Mouse (Mus musculus) natural killer cell, adult 2 months (primary cell): ENCODE results near the gene Mrps18b.
"Not testable (repeated sequence)": the region's sequence is repeated elsewhere in the genome, so short reads cannot be mapped to it uniquely, and the experiment has no call there.

Experiments
- DNase-seq, 2 experiments: peaks; one replicate each; pipeline ENCODE4 v3.0.0; 2022; ENCODE audit warnings: low spot score in 2 of 2

The Mrps18b gene

DNA sequence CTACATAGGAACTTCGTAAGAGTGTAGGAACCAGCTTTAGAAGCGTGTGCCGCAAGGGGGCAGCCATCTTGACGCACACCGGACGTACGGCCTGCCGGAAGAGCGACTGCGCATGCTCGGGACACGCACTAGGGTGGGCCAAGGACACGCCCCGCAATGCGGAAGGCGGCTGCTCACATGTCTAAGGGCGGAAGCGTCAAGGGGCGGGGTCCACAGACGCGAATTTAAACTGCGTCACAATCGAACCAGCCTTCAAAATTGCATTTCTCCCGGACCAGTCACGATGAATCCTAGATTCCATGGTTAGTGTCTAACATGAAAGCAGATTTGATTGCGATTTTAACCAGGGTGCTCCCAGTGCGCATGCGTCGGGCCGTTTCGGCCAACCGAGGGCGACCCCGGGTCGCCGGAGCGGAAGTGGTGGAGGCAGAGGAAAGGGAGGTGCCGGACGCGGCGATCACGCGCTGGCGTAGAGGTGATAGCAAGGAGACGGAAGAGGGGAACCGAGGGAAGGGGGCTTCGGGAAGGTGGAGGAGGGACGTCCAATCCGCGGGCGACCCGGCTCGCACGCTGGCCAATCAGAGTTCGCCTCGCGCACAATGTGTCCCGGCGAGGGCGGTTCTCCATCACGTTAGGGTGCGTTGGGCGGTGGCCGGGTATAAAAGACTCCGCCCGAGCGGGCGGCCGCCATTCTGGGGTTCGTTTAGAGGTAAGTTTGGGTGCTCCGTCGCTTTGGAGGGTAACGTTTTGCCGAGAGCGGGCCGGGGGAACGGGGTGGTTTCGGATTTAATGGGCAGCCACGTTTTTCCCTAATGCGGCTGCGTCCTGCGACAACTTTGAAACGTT lies at the start of gene Mrps18b, which contains the start of gene Ppp1r10:
TSS of gene Mrps18b (minus strand) at position 93 of the 846 bp plus-strand sequence.
TSS of gene Ppp1r10 (plus strand) at position 138 of the 846 bp plus-strand sequence.
- DNase-seq = peak; percentile 99

DNA sequence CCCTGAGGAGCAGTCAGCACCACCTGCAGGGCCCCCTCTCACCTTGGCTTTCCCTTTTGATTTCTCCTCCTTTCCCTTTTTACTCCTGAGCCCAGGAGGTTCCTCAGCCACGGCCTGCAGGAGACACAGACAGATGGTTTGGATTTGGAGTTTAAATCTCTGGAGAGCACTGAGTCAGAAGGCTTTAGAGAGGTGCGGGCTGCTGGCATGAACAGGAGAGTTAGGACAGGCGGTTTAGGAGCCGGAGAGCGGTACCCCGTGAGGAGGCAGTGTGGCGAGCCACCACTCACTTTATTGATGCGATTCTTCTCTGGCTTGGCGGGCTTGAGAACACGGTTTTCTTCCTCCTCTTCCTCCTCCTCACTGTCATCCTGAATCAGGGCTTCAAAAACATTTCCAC lies 47.1 kb upstream of the Mrps18b start:
- no peak for DNase-seq

DNA sequence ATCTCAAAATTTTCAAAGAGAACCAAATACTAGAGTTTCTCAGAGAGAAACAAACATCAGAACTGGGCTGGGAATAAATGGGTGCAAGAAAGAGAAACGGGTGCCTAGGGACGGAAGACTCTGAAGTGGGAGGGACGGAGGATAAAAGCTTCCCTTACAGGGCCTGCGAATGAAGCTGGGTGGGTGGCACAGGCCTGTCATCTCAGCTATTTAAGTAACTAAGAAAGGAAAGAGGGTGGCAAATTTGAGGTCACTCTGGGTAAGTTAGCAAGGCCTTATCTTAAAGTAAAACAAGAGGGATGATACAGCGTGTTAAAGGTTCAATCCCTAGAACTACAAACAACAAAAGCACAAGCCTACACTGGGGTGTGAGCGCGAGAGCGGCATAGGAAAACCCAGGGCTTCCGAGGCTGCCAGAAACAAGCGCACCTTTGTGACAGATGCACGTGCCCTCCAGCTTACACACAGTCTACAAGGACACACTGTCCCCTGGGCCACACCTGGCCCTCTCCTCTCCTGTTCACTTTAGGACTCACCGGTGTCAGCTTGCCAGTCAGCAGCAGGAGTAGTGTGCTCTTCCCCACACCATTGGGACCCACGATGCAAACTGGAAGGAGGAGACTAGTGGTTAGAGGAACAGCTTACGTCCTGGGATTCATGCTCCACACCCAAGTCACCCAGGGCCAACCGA lies 42.5 kb upstream of the Mrps18b start:
- no peak for DNase-seq

DNA sequence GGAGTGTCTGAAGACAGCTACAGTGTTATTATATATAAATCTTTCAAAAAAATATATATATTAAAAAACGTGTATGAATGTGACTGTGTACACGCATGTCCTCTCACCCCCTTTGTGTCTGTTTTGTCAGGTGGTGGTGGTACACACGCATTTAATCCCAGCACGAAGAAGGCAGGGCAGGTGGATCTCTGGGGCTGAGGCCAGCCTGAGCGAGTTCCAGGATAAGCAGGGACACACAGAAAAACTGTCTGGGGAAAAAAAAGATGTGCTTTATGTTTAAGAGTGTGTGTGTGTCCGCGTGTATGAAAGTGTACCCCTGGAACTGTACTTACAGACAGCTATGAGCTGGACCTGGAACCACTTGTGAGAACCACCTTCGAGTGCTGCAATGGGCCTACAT lies 38.5 kb upstream of the Mrps18b start:
- no peak for DNase-seq

DNA sequence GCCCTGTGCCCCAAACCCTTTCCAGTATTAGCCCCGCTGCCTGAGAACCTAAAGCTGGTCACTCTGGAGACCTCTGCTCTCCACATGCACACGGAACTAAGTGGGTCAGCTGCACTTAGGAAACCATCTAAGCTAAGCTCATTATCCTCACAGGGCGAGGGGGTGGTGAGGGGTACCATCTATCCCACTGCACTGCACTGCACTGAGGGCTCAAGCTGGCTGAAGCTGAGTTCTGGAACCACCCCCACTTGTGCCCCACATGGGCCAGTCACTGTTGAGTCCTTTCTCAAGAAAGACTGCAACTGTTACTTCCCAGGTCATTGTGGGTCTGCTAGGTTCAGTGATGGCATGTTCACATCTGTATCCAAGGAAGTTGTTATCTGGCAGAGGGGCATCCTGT lies 36.4 kb upstream of the Mrps18b start:
- DNase-seq = not testable (repeated sequence)

DNA sequence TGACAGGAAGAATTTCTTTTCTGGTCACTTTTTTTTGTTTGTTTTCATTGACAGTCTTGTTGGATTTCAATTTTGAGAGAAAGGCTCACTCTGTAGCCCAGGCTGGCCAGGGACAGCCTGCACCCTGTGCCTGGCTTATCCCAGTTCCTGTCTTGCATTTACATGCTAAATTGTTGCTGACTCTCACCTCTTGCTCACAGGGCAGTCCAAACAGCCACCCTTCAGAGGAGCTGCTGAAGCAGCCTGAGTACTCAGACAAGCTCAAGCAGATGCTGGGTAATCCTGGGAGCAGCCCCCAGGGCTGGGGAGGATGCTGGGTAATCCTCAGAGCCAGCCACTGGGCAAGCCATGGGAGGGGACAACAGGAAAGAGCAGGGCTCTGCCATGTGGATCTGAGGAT lies 34.8 kb upstream of the Mrps18b start:
- not testable (repeated sequence) for DNase-seq

DNA sequence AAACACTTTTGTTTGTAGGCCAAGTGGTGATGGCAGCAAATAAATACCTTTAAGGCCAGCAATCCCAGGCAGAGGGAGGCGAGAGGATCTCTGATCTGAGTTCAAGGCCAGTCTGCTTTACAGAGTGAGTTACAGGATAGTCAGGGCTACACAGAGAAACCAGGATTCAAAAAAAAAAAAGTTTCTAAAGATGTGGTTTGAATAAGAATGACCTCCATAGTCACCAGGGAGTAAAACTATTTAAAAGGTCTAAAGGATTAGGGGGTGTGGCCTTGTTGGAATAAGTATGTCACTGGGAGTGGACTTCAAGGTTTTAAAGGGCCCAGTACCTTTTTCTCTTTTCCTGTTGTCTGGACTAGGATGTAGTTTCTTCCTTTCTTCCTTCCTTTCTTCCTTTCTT lies 23.8 kb upstream of the Mrps18b start:
- DNase-seq = no peak

DNA sequence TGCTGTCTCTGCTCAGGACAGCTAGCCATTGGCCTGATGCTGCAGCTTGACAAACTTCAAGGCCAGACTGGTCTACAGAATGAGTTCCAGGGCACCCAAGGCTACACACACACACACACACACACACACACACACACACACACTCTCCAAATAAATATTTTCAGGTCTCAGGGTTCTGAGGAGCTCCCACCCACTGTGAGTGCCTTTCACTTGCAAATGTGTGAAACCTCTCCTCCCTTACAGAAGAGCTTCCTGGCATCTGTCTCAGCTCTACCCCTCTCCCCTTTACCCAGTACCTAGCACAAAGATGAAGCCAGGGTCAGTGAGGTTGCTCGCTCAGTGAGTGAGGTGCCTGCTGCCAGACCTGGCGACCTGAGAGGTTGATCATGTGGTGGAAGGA lies 22.9 kb upstream of the Mrps18b start:
- no peak for DNase-seq

DNA sequence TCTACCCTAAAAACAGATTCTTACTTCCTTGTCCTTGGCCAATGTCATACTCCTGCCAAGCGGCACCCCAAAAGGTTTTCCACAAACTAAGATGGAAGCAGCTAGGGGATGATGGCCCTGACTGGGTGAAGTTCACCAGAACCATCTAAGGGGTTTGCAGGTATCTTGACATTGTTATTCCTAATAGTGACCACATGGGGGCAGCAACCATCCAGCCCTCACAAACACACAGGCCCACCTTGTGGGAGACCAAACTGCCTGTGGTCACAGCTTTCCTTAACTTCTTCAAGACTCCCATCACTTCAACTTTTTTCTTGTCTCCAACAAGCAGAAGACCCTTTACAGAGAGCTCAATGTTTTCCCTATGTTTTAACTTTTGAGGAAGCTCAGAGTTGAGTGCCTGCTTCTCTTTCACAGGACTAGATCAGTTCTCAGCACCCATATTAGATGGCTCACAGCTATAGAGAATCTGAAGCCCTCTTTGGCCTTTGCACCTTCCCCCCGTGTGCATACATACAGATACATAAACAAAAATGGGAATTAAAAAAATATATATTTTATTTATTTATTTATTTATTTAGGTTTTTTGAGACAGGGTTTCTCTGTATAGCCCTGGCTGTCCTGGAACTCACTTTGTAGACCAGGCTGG lies 21.6 kb upstream of the Mrps18b start:
- peak; percentile 44 to 58 for DNase-seq

DNA sequence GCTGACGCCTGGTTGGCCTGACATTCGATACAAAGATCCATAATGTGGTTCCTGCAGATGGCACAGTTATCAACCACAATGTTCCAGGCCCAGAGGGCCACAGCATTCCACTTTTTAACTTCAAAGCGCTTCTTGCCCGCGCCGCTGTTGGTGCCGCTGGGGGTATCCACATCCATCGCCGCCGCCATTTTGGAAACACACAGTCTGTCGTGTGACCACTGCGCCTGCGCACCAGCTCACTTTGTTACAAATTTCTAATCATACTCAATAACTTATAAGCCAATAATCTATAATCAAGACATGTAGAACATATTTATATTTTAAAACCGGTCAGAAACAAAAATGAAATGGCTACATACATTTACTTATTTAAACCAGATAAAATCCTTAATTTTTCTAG lies 19.6 kb upstream of the Mrps18b start:
- not testable (repeated sequence) for DNase-seq

DNA sequence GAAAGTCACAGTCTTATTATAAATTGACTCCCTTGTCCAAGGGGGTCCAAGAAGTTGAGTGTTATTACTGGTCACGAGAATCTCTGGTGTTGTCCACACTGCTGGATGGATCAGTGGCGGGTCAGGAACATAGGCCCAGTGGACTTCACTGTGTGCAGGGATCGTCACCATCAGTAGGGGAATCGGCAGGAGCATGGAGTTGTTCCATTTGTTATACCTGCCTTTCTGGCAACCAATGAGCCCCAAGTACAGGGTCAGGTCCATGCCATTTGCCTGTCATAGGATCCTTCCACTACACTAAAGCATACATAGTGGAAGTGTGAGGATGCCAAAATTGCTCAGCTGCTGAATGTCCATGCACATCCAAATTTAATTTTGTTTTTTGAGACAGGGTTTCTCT lies 16.4 kb upstream of the Mrps18b start:
- no peak for DNase-seq

DNA sequence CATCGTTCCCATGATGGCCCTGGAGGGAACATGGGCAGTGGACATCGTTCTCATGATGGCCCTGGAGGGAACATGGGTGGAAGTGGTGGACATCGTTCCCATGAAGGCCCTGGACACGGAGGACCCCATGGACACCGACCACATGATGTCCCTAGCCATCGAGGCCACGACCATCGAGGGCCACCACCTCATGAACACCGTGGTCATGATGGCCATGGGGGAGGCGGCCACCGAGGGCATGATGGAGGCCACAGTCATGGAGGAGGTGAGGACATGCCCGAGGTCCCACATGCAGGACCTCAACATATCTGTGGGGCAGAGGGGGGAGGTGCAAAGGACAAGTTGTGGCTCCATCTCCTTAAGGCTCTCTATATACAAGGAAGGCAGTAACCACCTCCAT lies 14.4 kb upstream of the Mrps18b start:
- DNase-seq = no peak

DNA sequence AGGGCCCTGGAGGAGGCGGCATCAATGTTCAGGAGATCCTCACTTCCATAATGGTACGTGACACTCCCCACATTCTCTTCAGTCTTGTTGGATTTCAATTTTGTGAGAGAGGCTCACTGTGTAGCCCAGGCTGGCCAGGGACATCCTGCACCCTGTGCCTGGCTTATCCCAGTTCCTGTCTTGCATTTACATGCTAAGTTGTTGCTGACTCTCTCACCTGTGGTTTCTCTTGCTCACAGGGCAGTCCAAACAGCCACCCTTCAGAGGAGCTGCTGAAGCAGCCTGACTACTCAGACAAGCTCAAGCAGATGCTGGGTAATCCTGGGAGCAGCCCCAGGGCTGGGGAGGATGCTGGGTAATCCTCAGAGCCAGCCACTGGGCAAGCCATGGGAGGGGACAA lies 13.3 kb upstream of the Mrps18b start:
- no peak for DNase-seq

DNA sequence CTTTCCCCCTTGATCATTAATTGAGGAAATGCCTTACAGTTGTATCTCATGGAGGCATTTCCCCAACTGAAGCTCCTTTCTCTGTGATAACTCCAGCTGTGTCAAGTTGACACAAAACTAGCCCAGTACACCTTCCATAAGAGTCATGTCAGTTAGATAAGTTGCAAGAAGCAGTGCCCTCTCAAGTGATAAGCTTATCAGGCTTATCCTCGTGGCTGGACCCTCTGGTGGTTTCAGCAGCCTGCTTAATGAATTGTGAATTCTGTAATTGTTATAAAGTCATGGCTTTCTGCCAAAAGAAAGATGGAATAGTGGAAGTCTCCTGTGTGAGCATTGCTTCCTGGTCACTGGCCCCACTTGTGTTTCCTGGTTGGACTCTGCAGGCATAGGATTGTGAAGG lies 11.3 kb upstream of the Mrps18b start:
- no peak for DNase-seq

DNA sequence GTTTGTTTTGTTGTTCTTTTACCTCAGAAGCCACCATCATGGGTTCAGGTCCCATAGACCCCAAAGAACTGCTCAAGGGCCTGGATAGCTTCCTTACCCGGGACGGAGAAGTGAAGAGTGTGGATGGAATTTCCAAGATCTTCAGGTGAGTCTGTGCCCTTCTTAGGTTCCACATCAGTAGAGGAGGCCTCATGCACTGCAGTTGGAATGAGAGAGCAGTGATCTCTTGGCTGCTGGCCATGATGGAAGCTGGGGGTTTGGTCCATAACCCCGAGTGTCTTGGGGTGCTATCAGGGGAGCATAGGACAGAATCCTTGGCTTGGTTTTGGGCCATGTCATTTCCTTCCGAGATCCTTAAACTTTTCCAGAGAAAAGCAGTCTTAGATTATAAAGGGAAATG lies 7.1 kb upstream of the Mrps18b start:
- DNase-seq = no peak

DNA sequence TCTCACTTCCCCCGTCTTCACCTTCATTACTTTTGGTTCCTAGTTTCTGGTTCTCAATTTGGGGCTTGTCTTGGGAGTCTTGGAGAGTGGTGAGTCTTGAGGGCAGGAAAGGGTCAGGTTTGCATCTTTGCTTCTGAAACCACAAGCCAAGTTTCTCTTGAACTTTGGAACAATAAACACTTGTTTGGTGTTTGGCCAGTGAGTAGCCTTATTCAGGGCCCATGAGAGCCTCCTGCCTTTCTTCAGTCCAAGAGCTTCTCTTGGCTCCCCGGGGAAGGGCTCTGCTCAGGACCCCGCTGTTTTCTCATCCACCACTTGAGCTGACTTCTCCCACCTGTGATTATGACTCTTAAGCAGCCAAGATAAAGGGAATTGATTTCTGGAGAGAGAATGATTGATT lies 6.4 kb upstream of the Mrps18b start:
- DNase-seq = no peak

DNA sequence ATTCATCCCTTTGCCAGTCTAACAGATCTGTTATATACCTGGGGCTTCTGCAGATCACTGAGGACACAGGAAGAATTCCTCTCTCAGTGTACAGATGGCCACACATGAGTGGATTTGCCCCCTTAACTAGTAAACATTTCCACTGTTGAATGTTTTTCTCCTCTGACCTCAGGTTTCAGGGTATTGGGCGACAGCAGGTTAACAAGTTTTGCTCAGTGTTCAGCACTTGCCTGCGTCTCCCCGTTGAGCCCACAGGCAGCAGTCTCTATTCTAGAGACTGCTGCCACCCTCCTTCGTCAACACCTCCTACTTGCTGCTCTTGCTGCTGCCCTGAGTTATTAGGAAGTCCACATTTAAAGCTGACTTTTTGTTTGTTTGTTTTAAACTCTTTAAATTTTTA lies 5.5 kb upstream of the Mrps18b start:
- DNase-seq = no peak

DNA sequence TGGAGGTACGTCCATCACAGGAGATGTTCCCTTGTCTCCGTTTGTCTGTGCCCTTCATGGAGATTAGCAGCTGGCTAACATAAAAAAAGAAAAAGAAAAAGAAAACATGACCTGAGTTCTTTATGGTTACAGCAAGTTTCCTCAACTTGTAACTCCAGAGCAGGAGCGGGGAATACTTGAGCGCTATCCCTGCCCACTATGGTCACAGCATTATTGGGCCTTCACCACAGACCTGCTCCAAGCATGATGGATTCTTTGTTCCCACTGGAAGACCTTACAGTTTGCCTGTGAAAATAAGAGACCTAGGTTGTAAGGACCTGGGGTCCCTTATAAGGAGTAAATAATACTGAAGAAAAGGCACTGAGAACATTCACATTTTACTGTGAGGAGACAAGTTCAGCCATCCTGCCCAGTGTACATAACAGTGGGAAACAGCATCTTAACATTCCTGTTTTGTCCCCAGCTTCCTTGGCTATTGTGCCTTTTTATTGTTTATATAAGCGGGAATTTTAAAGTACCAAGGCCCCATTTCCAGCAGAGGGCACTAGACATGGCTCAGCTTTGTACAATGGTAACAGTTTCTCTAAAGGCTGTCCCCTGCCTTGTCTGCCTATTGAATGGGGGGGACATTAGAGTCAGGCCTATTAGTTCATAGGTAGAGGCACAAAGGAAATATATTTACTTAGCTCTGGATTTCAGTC lies 4.8 kb upstream of the Mrps18b start:
- DNase-seq = peak in 1 of 2 experiments; percentile 41

DNA sequence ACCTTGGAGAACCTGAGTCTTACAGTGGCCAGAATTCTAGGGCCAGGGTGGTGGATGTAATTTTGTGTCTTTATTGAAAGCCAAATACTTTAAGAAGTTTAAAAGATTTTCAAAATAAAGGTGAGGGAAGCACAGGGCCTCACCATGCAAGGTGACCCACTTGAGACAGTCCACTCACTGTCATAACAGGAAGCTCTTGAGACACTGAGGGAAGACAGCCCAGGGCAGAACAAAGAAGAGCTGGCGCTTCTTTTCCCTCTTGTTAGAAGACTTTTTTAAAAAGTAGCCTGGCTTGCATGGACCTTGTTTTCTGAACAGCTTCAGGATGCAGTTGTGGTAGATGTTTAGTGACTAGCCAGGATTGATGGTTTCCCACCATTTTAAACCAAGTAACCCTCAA lies 4.2 kb upstream of the Mrps18b start:
- DNase-seq = no peak

DNA sequence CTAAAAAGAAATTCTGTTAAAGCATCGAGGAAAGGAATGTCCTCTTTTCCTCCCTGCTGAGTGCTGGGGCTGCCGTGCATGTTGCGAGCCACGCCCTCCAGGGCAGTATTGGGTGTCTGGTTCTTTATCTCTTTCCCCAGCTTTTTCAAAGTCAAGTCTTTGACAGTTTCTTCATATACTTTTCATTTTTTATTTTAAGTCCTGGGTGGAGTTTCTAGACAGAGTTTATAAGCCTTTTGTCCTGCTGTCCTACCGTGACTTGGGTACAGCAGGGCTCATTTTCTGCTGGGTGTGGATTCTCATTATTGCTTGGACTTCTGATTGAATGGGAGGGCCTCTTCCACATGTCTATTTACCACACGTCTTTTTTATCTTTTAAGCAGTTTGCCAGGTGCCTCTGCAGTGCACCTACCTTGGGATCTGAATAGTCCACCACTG lies 3.7 kb upstream of the Mrps18b start:
- no peak for DNase-seq

DNA sequence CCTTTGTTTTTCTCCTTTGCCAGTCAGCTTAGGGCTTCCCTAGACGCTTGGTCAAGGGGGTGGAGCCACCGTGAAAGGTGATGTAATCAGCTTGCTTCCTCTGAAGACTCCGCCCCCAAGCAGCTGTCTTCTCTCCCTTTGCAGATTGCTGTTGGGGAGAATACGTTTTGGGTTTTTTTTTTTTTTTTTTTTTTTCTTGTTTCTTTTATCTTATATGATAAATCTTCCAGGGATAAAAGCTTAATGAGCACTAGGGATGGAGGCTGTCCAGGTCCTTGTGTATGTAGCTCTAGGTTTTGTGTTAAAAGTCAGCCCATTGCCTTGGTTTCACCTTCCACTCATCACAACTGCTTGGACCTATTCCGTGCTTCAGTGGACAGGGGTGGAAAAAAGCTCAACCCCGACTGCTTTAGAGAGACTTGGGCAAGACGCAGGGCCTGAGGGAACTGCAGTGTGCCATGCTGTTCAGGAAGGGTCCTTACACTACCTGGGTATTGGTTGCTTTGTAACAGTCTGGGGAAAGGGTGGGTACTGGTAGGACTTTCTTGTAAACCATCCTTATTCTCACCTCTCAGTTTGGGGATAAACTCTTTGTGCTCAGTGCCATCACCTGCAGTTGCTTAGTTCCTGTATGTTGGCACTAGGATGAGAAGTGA lies 3.0 kb upstream of the Mrps18b start:
- DNase-seq = peak; percentile 95
